Mouse (Mus musculus): ENCODE measurements around the gene Ltbp3. TPM values are rescaled to one million over a fixed set of nuclear protein-coding genes. Genes with fewer than 3 reads are reported as not detected.

Gene Ltbp3
- total RNA-seq, 2 experiments from 2014 or later: 37.2 to 41.8 TPM

GRCm38 (mm10) chr19:5750951-5751350, 10.2 kb downstream of the Ltbp3 start:
- no peak for DNase-seq (ENCODE audit: low spot score in 2 of 2)

- no peak for DNase-seq (ENCODE audit: low spot score in 2 of 2)
Observed at GRCm38 (mm10) chr19:5751742-5752141, 11.0 kb downstream of the Ltbp3 start.

GRCm38 (mm10) chr19:5756321-5756985, 15.7 kb downstream of the Ltbp3 start:
- peak; percentile 68 to 86 for DNase-seq (ENCODE audit: low spot score in 2 of 2)

GRCm38 (mm10) chr19:5756991-5757636, 16.4 kb downstream of the Ltbp3 start:
- no peak for DNase-seq (ENCODE audit: low spot score in 2 of 2)

- no peak for DNase-seq (ENCODE audit: low spot score in 2 of 2)
Observed at GRCm38 (mm10) chr19:5758878-5759403, 18.2 kb downstream of the Ltbp3 start.

- DNase-seq (ENCODE audit: low spot score in 2 of 2): no peak
Observed at GRCm38 (mm10) chr19:5763163-5763562, 22.5 kb downstream of the Ltbp3 start.

GRCm38 (mm10) chr19:5767271-5767670, 26.6 kb downstream of the Ltbp3 start:
- no peak for DNase-seq (ENCODE audit: low spot score in 2 of 2)

- no peak for DNase-seq (ENCODE audit: low spot score in 2 of 2)
Observed at GRCm38 (mm10) chr19:5770311-5770710, 29.6 kb downstream of the Ltbp3 start.

- DNase-seq (ENCODE audit: low spot score in 2 of 2): peak; percentile 86 to 92
Observed at GRCm38 (mm10) chr19:5770925-5771860, 30.5 kb downstream of the Ltbp3 start, which contains the start of gene Scyl1. Scyl1 (minus strand) TSS chr19:5771419.

- DNase-seq (ENCODE audit: low spot score in 2 of 2): no peak
Observed at GRCm38 (mm10) chr19:5777387-5778032, 36.8 kb downstream of the Ltbp3 start.

GRCm38 (mm10) chr19:5778312-5778711, 37.6 kb downstream of the Ltbp3 start:
- no peak for DNase-seq (ENCODE audit: low spot score in 2 of 2)

GRCm38 (mm10) chr19:5780203-5780602, 39.5 kb downstream of the Ltbp3 start:
- DNase-seq (ENCODE audit: low spot score in 2 of 2): no peak

- no peak for DNase-seq (ENCODE audit: low spot score in 2 of 2)
Observed at GRCm38 (mm10) chr19:5781532-5781931, 40.8 kb downstream of the Ltbp3 start.

GRCm38 (mm10) chr19:5782121-5782520, 41.4 kb downstream of the Ltbp3 start:
- no peak for DNase-seq (ENCODE audit: low spot score in 2 of 2)

- DNase-seq (ENCODE audit: low spot score in 2 of 2): no peak
Observed at GRCm38 (mm10) chr19:5784958-5785577, 44.4 kb downstream of the Ltbp3 start.

GRCm38 (mm10) chr19:5786441-5787114, 45.9 kb downstream of the Ltbp3 start:
- DNase-seq (ENCODE audit: low spot score in 2 of 2): peak; percentile 82 to 89

GRCm38 (mm10) chr19:5787128-5787635, 46.5 kb downstream of the Ltbp3 start:
- peak; percentile 84 to 86 for DNase-seq (ENCODE audit: low spot score in 2 of 2)

- DNase-seq (ENCODE audit: low spot score in 2 of 2): no peak
Observed at GRCm38 (mm10) chr19:5787920-5788319, 47.2 kb downstream of the Ltbp3 start.

- no peak for DNase-seq (ENCODE audit: low spot score in 2 of 2)
Observed at GRCm38 (mm10) chr19:5788620-5789019, 47.9 kb downstream of the Ltbp3 start.

GRCm38 (mm10) chr19:5789066-5789465, 48.4 kb downstream of the Ltbp3 start:
- DNase-seq (ENCODE audit: low spot score in 2 of 2): no peak
